Comparison of ENCODE assay signal across 12 mouse cellular contexts in genomic region chr12:85145630-85146029, GRCm38 (mm10). TPM values are rescaled to one million over a fixed set of nuclear protein-coding genes. Genes with fewer than 3 reads are reported as not detected.
DNase-seq lines count a peak whose midpoint lies in the region; ATAC-seq lines count a peak whose summit lies in the region.
"Had no signal": no experiment of that assay in that cellular context is flagged by ENCODE, and none has a peak within 500 bp of the region (broad histone marks: within the 10 kb centered on the region; RNA-seq: fewer than 3 reads in every experiment).

No protein-coding gene starts in this region.

- H3K27ac ChIP-seq in limb, embryonic 15.5 days, result peak overlapping the region; percentile 67

- no peaks in the 10 kb centered on the region for H3K9me3 ChIP-seq in limb, embryonic 15.5 days

- ATAC-seq in limb, embryonic 15.5 days (ENCODE audit: insufficient number of reproducible peaks, low FRiP score, low TSS enrichment, low read depth), result peak; percentile 25; the same call in 1 of the 2 replicates

- H3K4me2 ChIP-seq in limb, embryonic 15.5 days, result no peak overlapping the region

- no peaks in the 10 kb centered on the region for H3K36me3 ChIP-seq in limb, embryonic 15.5 days

- no peak overlapping the region for H3K9ac ChIP-seq in limb, embryonic 15.5 days

- DNase-seq in left cerebral cortex, postnatal 4 days, result peak; percentile 85
- no peak for DNase-seq in left cerebral cortex, adult 11 months (ENCODE audit: low spot score)
- DNase-seq in gastrocnemius, postnatal 25 days, result peak; percentile 73
- DNase-seq in heart, postnatal 10 days, result peak; percentile 70 to 74
- DNase-seq in Muller cell, postnatal 12 days (ENCODE audit: inconsistent ontology term), result no peak
- no peak for DNase-seq in urinary bladder, postnatal 14 days (ENCODE audit: low spot score)
- DNase-seq: adrenal gland, postnatal 25 days; kidney, postnatal 36 days had no signal

- intact Hi-C loops in left cerebral cortex, postnatal 4 days (cut with DNase I), result no loop called here
- intact Hi-C loops in heart, postnatal 10 days (cut with DNase I), result no loop called here

- peaks cover 28% of the 10 kb centered on the region for H3K4me1 ChIP-seq in limb, embryonic 15.5 days

- WGBS in limb, embryonic 15.5 days, result 49% methylated on average over 9 of the region's 9 CpGs

- no peak overlapping the region for H3K4me3 ChIP-seq in limb, embryonic 15.5 days

- H3K27me3 ChIP-seq in limb, embryonic 15.5 days, result peaks cover 13% of the 10 kb centered on the region

RNA-seq across cellular contexts. Expression of gene Rps6kl1, which starts 5.4 kb away (rescaled TPM):
- total RNA-seq in left cerebral cortex, postnatal 4 days (2021), result 10 to 100 TPM; 41.2 to 44.1 TPM
- total RNA-seq in gastrocnemius, postnatal 25 days (2021), result 1 to 10 TPM in 1 of 2 experiments, under 1 TPM in 1; 0.95 to 1.1 TPM
- 1 to 10 TPM; 3.2 to 3.8 TPM for total RNA-seq in heart, postnatal 10 days (2021)
- polyA plus RNA-seq in limb, embryonic 15.5 days (2015; fragmentation: Nextera tagmentation; extraction: Ambion mirVana), result 0.53 and 0.88 TPM in 2 replicates
- total RNA-seq: common myeloid progenitor, adult 5-6 weeks had no signal

RNA-seq across cellular contexts. Expression of gene Pgf, which starts 32.0 kb away (rescaled TPM):
- 1 to 10 TPM; 5.1 to 6.4 TPM for total RNA-seq in left cerebral cortex, postnatal 4 days (2021)
- total RNA-seq in gastrocnemius, postnatal 25 days (2021), result 1 to 10 TPM; 1.3 to 1.8 TPM
- total RNA-seq in heart, postnatal 10 days (2021), result 1 to 10 TPM; 2.4 to 6.2 TPM
- 15.5 and 18.4 TPM in 2 replicates for polyA plus RNA-seq in limb, embryonic 15.5 days (2015; fragmentation: Nextera tagmentation; extraction: Ambion mirVana)
- total RNA-seq: common myeloid progenitor, adult 5-6 weeks; liver, adult 2 months; MEL had no signal
- polyA plus RNA-seq: liver, adult 2 months had no signal

RNA-seq across cellular contexts. Expression of gene Dlst, which starts 35.0 kb away (rescaled TPM):
- total RNA-seq in left cerebral cortex, postnatal 4 days (2021), result 100 to 1,000 TPM; 157 to 166 TPM
- 100 to 1,000 TPM; 326 to 330 TPM for total RNA-seq in gastrocnemius, postnatal 25 days (2021)
- total RNA-seq in heart, postnatal 10 days (2021), result 100 to 1,000 TPM; 632 to 665 TPM
- 96.0 and 108 TPM in 2 replicates for polyA plus RNA-seq in limb, embryonic 15.5 days (2015; fragmentation: Nextera tagmentation; extraction: Ambion mirVana)

RNA-seq across cellular contexts. Expression of gene Prox2, which starts 35.1 kb away (rescaled TPM):
- 1 to 10 TPM in 1 of 2 experiments, under 1 TPM in 1; 0.64 to 1.5 TPM for total RNA-seq in left cerebral cortex, postnatal 4 days (2021)
- total RNA-seq in gastrocnemius, postnatal 25 days (2021), result 1 to 10 TPM; 2.2 to 2.3 TPM
- 1 to 10 TPM; 2.2 to 3.3 TPM for total RNA-seq in heart, postnatal 10 days (2021)
- polyA plus RNA-seq in limb, embryonic 15.5 days (2015; fragmentation: Nextera tagmentation; extraction: Ambion mirVana), result 3.6 and 3.9 TPM in 2 replicates

Comparison
In these comparisons a context has a peak if more than half of its experiments do, and no peak if none do; other contexts are left out.
1. DNase-seq: peak in left cerebral cortex, postnatal 4 days (single experiment), gastrocnemius, postnatal 25 days (single experiment) and heart, postnatal 10 days (2 of 2); none in left cerebral cortex, adult 11 months (single experiment), Muller cell, postnatal 12 days (single experiment) and urinary bladder, postnatal 14 days (single experiment).
2. RNA of gene Rps6kl1, which starts 5.4 kb away (total RNA-seq): 41.2 to 44.1 TPM in left cerebral cortex, postnatal 4 days; 3.2 to 3.8 TPM in heart, postnatal 10 days and 0.95 to 1.1 TPM in gastrocnemius, postnatal 25 days; every median in the first group is over 4 times any median in the second.